Mouse (Mus musculus): ENCODE measurements around the gene Hmgb1. TPM values are rescaled to one million over a fixed set of nuclear protein-coding genes. Genes with fewer than 3 reads are reported as not detected.

The Hmgb1 gene
- total RNA-seq (2021): 100 to 1,000 TPM; 125 to 128 TPM
- long read RNA-seq, experiment 1, transcript Hmgb1-201 (5 exons, 2,838 nt): major isoform, 146 of 176 reads
- long read RNA-seq, experiment 1, partial matches to known transcripts: 1 of 176 reads
- long read RNA-seq, experiment 1, other reads (novel, unspliced or antisense): 20 of 176 reads
- long read RNA-seq, experiment 2, transcript Hmgb1-201 (5 exons, 2,838 nt): major isoform, 102 of 129 reads
- long read RNA-seq, experiment 2, transcript Hmgb1-202 (5 exons, 1,092 nt): minor isoform, 5 of 129 reads
- long read RNA-seq, experiment 2, partial matches to known transcripts: 0 of 129 reads
- long read RNA-seq, experiment 2, other reads (novel, unspliced or antisense): 18 of 129 reads

DNA sequence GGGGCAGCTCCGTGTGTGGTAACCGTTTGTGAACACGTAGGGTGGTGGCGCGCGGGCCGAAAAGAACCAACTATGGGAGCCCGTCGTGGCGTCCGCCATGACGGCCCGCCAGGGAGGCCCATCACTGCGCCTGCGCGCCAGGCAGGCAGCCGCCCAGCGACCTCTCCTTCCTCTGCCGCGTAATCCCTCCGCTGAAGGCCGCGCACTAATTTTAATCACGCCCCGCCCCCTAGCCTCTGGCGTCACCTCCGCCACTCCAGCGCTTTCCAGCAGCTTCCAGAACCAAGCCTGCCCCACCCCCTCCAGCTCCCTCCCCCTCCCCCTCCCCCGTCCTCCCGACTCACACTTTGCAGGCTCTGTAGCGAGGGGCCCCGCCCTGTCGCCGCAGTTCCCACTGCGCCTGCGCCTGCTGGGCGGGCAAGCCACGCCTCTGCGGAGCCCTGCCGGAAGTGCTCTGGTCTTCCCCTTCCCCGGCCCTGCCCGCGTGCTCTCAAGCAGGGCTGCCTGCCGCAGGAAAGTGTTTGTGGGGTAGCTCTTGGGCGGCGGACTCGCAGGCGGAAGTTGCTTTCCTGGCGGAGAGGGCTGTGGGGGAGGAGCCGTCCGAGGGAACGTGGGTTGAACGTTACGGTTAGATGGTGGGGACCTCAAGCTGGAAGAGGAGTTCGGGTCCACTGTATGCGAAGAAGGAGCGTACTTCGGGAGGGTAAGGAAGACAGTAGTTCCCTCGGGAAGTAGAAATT, at the start of gene Hmgb1, which contains the start of gene Uspl1:
TSS of gene Hmgb1 (minus strand) at position 386 of the 740 bp plus-strand sequence.
TSS of gene Uspl1 (plus strand) at position 247 of the 740 bp plus-strand sequence.
- DNase-seq (ENCODE audit: extremely low spot score in 1 of 2, low spot score in 2 of 2): peak; percentile 98
- H3K4me3 ChIP-seq: peak within 1 kb of the TSS; percentile 86
- intact Hi-C loops (cut with DNase I): loop anchor here (1.0 to 10.0 kb wide), 6 partner anchors 45 to 452 kb away; partner anchors contain the start of genes Hsph1 and Katnal1
- TF ChIP-seq CTCF (IDR thresholded peaks at IDR 0.05): no peak
- peak within 1 kb of the TSS; percentile 99 for H3K27ac ChIP-seq

DNA sequence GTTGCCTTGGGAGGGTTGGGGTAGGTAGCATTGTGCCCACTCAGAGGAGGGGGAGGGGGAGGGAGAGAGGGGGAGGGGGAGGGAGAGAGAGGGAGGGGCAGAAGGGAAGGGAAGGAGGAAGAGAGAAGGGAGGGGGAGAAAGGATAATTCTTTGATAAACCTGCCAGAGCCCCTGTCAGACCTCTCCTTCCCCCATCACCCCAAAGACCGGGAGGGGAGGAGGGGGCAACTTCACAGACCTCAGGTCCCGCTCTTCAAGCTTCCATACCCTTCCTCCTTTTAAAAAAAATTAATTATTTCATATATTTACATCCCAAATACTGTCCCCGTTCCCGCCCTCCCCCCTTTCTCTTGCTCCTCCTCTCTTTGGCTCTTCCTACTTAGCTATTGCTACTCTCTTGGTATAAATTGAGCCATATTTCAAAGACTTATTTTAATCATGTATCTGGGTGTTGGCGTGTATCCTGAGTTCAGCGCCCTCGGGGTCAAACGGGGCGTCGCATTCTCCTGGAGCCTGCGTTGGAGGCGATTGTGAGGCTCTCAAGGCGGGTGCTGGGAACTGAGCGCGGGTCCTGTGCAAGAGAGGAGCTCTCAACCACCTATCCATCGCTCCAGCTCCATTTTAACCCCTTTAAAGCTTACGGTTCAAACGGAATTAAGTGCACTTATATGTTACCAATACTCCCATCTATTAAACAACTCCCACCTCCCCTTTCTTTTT, 45.5 kb upstream of the Hmgb1 start:
- TF ChIP-seq CTCF (IDR thresholded peaks at IDR 0.05): no peak
- Histone ChIP-seq H3K27ac (no peak overlapping the region), H3K4me3 (peak overlapping the region; percentile 68; the same call in 1 of the 2 replicates)
- intact Hi-C loops (cut with DNase I): loop anchor here (1.0 to 5.0 kb wide), 2 partner anchors 45 to 108 kb away; partner anchors contain the start of genes Hmgb1 and Uspl1
- no peak for DNase-seq (ENCODE audit: extremely low spot score in 1 of 2, low spot score in 2 of 2)

DNA sequence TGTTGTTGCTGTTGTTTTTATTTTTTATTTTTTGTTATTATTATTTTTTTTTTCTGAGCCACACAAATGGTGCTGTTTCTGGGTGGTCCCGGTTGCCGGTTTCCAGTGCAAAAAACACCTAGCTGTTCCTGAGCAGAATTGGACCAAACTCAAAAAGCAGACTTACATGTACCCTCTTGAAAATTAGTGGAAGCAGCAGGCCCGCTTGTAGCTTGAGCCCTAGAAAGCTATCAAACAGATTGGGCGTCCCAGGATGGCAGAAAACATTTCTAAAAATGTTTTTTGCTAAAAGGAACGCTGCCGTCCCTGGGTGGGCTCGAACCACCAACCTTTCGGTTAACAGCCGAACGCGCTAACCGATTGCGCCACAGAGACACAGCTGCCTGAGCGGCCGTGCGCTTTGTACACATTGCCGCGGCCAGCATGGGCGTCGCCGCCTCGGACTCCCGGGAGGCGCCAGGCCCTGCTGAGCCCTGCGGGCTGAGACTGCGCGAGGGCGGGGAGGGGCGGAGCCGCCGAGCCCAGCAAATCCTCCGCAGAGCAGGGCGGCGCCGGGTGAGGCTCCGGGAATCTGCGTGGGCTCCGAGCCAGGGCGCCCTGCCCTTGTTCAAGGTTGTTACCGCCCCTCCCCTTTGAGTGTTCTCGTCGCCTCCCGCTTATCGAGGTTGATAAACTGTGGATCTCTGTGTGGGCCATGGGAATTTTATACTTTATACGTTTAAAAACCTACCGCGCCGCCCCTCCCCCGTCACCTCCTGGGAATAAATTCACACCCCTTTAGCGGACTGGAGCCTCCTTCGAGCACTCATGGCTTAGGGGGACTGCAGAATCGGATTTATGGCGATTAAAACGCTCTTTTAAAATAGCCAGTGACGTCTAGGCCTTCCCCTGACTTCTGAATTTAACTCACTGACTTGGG, 44.7 kb upstream of the Hmgb1 start:
- DNase-seq (ENCODE audit: extremely low spot score in 1 of 2, low spot score in 2 of 2): peak; percentile 98 to 100
- no peak; the same call in 1 of the 2 replicates for TF ChIP-seq CTCF (IDR thresholded peaks at IDR 0.05)
- intact Hi-C loops (cut with DNase I): loop anchor here (1.0 to 5.0 kb wide), 2 partner anchors 45 to 108 kb away; partner anchors contain the start of genes Hmgb1 and Uspl1
- peak overlapping the region; percentile 93 for H3K27ac ChIP-seq
- H3K4me3 ChIP-seq: peak overlapping the region; percentile 68

DNA sequence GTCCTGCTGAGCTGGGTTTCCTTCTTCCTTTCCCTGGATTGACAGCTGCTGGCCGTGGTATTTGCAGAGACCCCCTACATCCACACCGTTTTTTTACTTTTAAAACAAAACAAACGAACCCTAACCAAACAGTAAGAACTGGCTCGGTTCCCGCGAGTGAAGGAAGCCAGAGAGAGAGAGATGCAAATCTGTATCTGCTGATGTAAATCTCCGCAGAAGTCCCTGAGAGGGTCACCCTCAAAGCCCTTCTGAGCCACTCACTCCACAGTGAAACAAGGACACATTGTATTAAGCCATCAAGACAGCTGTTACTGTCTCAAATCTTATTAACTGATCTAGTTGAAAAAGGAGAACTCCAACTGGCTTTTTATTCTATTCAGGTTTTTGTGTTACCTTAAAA, 40.4 kb upstream of the Hmgb1 start:
- DNase-seq (ENCODE audit: extremely low spot score in 1 of 2, low spot score in 2 of 2): no peak
- Histone ChIP-seq H3K4me3 (no peak overlapping the region), H3K27ac (no peak overlapping the region)
- intact Hi-C loops (cut with DNase I): loop anchor here (5.0 kb wide), 1 partner anchor 113 kb away; no protein-coding TSS in a partner anchor
- TF ChIP-seq CTCF (IDR thresholded peaks at IDR 0.05): no peak

DNA sequence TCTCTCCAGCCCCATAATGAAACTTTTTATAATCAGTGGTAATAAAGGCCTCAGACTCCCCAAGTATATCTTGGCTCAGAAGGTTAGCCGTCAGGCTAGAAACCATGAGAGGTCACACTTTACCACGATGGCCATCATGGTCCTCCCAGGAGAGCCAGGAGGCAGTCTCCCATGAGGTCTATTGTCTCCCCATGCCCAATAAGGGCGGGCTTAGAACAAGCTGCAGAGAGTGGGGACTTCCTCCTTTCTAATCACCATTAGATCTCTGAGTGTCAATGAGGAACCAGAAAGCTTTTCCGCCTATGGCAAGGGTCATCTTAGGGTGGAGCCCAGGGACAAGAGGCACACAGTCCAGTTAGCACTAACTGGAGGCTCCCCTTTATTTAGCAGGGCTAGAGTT, 37.1 kb upstream of the Hmgb1 start:
- TF ChIP-seq CTCF (IDR thresholded peaks at IDR 0.05): no peak
- no peak overlapping the region for H3K4me3 ChIP-seq
- DNase-seq (ENCODE audit: extremely low spot score in 1 of 2, low spot score in 2 of 2): no peak
- no peak overlapping the region for H3K27ac ChIP-seq
- intact Hi-C loops (cut with DNase I): no loop called here

DNA sequence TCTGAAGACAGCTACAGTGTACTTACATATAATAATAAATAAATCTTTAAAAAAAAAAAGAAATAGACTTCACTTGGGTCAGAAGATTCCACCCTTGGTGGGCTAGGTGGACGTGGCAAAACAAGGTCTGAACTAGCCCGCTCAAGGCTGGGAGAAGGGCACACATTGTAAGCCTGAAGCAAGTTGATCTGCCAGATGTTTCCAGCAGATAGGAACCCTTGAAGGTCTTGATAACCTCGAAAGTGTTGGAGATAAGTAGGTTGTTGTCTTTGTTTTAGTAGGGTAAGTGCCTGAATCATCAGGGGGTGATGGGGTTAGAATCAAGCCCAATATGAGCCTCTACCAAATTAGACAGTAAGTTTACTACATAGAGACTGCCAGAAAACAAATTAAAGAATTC, 35.2 kb upstream of the Hmgb1 start:
- intact Hi-C loops (cut with DNase I): no loop called here
- DNase-seq (ENCODE audit: extremely low spot score in 1 of 2, low spot score in 2 of 2): no peak
- no peak for TF ChIP-seq CTCF (IDR thresholded peaks at IDR 0.05)

DNA sequence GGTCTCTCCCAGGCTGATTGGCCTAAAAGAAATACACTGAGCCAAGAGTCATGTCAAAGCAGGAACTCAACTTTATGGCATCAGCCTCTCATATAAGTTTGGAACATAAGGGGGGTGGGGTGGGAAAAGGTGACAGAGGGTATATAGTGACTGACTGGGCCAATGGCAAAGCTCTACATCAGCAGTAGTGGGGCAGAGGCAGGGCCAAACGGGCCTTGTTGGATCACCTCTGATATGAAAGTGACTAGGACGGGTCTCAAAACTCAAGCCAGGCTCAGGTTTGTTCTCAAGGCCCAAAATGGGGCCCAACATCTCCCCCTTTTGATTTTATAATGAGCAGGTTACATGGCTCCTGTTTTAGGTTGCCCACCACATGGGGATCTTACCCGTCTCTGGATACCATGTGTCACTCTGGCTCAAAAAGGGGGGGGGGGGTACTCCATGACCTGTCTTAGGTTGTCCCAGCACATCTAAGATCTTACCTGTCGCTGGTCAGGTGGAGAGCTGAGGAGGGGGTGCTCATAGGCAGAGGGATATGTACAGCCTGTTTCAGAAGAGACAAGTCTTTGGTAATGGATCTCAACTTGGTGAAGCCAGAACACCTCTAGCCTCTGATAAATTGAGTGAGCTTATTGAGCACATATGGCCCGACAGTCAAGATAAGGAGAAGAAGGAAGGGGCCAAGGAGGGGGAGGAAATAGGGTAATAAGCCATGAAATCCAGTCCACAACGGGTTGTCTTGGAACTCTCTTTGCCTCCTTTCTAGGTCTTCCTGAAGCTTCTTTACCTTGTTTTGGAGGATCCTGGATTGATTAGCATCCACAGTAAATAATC, 33.5 kb upstream of the Hmgb1 start:
- DNase-seq (ENCODE audit: extremely low spot score in 1 of 2, low spot score in 2 of 2): no peak
- H3K27ac ChIP-seq: no peak overlapping the region
- intact Hi-C loops (cut with DNase I): no loop called here
- no peak for TF ChIP-seq CTCF (IDR thresholded peaks at IDR 0.05)
- H3K4me3 ChIP-seq: no peak overlapping the region

More for the DNA sequence above, 35.2 kb upstream of the Hmgb1 start:
- H3K4me3 ChIP-seq: no peak overlapping the region
- H3K27ac ChIP-seq: no peak overlapping the region

DNA sequence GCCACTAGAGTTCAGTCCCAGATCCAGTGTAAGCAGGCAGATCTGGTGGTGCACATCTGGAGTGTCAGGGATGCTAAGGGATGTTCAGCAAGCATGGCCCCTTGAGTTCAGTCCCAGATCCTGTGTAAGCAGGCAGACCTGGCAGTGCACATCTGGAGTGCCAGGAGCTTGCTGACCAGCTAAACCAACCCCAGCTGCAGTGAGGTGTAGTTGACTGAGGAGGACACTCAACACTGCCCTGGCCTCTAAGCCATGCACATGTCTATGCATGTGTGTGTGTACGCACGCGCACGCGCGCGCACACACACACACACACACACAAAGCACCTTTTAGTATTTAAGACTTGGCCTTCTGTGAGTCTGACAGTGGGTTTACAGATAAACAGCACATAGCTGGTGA, 31.3 kb upstream of the Hmgb1 start:
- intact Hi-C loops (cut with DNase I): no loop called here
- Histone ChIP-seq H3K27ac (no peak overlapping the region), H3K4me3 (no peak overlapping the region)
- TF ChIP-seq CTCF (IDR thresholded peaks at IDR 0.05): no peak
- no peak for DNase-seq (ENCODE audit: extremely low spot score in 1 of 2, low spot score in 2 of 2)

DNA sequence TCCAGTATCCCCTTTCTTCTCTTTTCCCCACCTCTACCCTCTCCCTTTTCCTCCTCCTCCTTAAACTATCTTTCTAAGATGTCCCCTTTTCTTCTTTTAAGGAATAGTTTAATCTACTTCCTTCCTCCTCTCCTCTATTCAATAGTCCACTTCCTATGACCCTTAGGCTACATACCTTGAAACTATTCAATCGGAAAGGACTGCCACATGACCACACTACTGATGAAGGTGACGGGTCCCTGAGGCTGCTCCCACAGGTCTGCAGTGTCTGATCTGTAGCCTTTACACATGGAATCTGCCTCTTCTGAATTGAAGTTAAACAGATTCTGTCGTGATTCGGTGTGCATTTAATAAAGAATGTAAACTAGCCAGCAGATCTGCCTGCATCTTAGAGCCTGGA, 28.5 kb upstream of the Hmgb1 start:
- DNase-seq (ENCODE audit: extremely low spot score in 1 of 2, low spot score in 2 of 2): no peak
- no peak for TF ChIP-seq CTCF (IDR thresholded peaks at IDR 0.05)
- Histone ChIP-seq H3K4me3 (no peak overlapping the region), H3K27ac (no peak overlapping the region)
- intact Hi-C loops (cut with DNase I): no loop called here

DNA sequence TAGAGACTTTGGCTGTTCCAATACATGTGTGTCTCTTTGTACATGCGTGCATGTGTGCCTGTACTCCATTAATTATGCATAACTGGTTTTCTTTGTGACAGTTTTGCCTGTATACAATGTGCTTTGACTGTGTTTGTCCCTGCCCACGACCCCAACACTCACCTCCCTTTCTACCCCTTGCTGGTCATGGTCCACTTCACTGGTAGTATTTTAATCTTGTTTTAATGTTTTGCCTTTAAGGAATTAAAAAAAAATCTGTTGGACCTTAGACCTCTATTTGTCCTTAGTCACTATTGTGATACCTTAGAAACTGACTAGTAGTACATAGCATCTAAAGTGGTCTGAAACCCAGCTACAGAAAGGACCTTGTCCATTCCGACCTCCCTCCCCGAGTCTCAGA, 26.8 kb upstream of the Hmgb1 start:
- intact Hi-C loops (cut with DNase I): no loop called here
- H3K4me3 ChIP-seq: no peak overlapping the region
- DNase-seq (ENCODE audit: extremely low spot score in 1 of 2, low spot score in 2 of 2): no peak
- no peak overlapping the region for H3K27ac ChIP-seq
- TF ChIP-seq CTCF (IDR thresholded peaks at IDR 0.05): no peak

All from left cerebral cortex, adult 2 months (tissue).